18 mouse cellular contexts compared by ENCODE assay signal in the genomic region with DNA sequence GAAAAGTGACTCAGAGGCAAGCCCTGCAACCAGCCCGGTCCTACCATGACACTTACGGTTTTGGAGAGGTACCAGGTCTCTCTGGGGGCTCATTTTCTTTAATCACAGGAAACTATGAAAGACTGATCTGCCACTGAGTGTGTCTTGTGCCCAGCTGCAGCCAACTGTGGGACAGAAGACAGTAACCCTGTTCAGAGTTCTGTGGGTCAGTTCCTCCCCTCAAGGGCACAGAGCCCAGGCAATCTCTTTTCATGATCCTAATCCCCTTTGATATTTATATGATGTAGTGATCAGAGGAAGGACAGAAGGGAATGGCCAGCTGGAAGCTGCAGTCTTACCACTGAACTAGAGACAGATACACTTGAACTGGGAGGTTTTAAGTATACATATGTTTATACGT.
DNase-seq lines count a peak whose midpoint lies in the region; ATAC-seq lines count a peak whose summit lies in the region.
"Had no signal": no experiment of that assay in that cellular context is flagged by ENCODE, and none has a peak within 500 bp of the region (broad histone marks: within the 10 kb centered on the region; RNA-seq: fewer than 3 reads in every experiment).

No protein-coding gene starts in this region.

- ATAC-seq in monocyte, adult 5-6 weeks (replicated peaks; ENCODE audit: insufficient number of reproducible peaks, low FRiP score, low TSS enrichment, poor library complexity, severe bottlenecking) = no peak
- ATAC-seq: forebrain, embryonic 15.5 days; hindbrain, postnatal 0 days; inflammation-experienced regulatory T-cells, adult 6 months; intestine, embryonic 16.5 days had no signal

- intact Hi-C loops in heart, postnatal 36 days (cut with DNase I) = no loop called here

- DNase-seq in adrenal gland, postnatal 10 days = peak; percentile 59
- no peak for DNase-seq in adrenal gland, postnatal 4 days (ENCODE audit: low spot score in 2 of 2)
- peak; percentile 83 for DNase-seq in heart, adult 11 months
- DNase-seq in heart, postnatal 36 days = no peak
- DNase-seq in adipocyte (ENCODE audit: low spot score) = peak; percentile 60
- DNase-seq: B cell, adult 2 months; cerebellum, adult 18-20 months; cerebellum, adult 9-10 months; cerebellum, postnatal 14 days; gastrocnemius, postnatal 10 days; gastrocnemius, postnatal 36 days; kidney, adult 18-20 months; kidney, adult 9 months had no signal

Comparison
In these comparisons a context has a peak if more than half of its experiments do, and no peak if none do; other contexts are left out.
1. DNase-seq: peak in adrenal gland, postnatal 10 days (single experiment), heart, adult 11 months (single experiment) and adipocyte (single experiment); none in adrenal gland, postnatal 4 days (0 of 2) and heart, postnatal 36 days (0 of 2).